Mouse (Mus musculus) T-helper 2 cell (primary cell): ENCODE measurements at regions not wholly inside any gene's neighbourhood (a gene's known extent, or its start where the extent isn't known, plus 50 kb on each side); places are given as distances from the start of the nearest gene placed in this dataset.

Experiments used
- in situ Hi-C: fragments of 300-600 bp; cut with MboI, MseI; formaldehyde crosslinking; loops from one replicate; pipeline ENCODE4 v1.15.1; 2025; ENCODE audit warnings: high pct_unique_total_duplicates

- in situ Hi-C loops = no loop called here
Measured at GRCm38 (mm10) chr12:109272101-109272500, 180.5 kb upstream of the Dlk1 start.

- in situ Hi-C loops = no loop called here
Measured at GRCm38 (mm10) chr12:109314850-109315249, 137.8 kb upstream of the Dlk1 start.

- in situ Hi-C loops = no loop called here
Measured at GRCm38 (mm10) chr12:109325986-109326385, 126.6 kb upstream of the Dlk1 start.

GRCm38 (mm10) chr12:109371327-109371726 is 81.3 kb upstream of the Dlk1 start:
- in situ Hi-C loops = no loop called here

- in situ Hi-C loops = no loop called here
Measured at GRCm38 (mm10) chr12:109385794-109386193, 66.8 kb upstream of the Dlk1 start.

GRCm38 (mm10) chr12:109388791-109389190 is 63.8 kb upstream of the Dlk1 start:
- in situ Hi-C loops = no loop called here

GRCm38 (mm10) chr12:109390388-109390920 is 62.2 kb upstream of the Dlk1 start:
- in situ Hi-C loops = loop anchor here (5.0 to 10.0 kb wide), 2 partner anchors 366 to 483 kb away; no protein-coding TSS in a partner anchor

- in situ Hi-C loops = loop anchor here (5.0 to 10.0 kb wide), 2 partner anchors 366 to 484 kb away; no protein-coding TSS in a partner anchor
Measured at GRCm38 (mm10) chr12:109390978-109391377, 61.6 kb upstream of the Dlk1 start.

DNA sequence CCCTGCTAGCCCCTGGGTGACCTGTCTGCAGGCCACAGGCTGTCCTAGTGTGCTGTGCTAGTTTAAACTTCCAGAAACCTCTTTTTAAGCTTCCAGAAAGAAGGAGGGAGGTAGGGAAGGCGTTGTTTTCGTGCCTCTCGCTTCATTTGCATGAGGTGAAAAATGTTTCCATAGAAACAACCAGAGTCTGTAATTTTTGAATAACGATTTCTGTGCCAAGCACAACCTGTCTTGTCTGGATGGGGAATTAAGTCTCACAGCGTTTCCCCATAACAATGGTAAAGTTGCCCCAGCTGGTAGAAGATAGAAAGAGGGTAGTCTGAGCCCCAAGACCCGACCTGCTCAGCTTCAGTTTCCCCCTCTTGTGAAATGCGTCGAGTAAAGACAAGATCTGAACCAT is 59.3 kb upstream of the Dlk1 start:
- in situ Hi-C loops = loop anchor here (5.0 to 10.0 kb wide), 2 partner anchors 369 to 486 kb away; no protein-coding TSS in a partner anchor

DNA sequence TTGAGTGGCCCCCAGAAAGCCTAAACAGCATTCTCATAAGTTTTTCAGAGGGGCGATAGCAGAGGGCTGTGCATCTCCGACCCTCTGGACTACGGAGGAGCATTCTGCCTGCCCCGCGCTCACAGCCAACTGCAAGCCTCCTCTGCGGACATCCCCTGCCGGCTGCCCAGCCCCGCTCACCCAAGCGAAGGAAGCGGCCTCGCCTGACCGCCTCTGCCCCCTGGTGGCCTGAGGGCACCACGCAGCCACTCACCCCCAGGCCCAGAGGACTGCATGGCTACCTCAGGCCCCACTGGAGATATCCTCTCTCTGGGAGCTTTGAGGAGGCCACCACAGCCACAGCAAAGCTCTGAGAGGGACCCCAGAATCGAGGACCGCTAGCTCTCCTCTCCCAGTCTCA is 58.8 kb upstream of the Dlk1 start:
- in situ Hi-C loops = loop anchor here (5.0 to 10.0 kb wide), 2 partner anchors 369 to 486 kb away; no protein-coding TSS in a partner anchor

- in situ Hi-C loops = loop anchor here (5.0 to 10.0 kb wide), 2 partner anchors 370 to 487 kb away; no protein-coding TSS in a partner anchor
Measured at GRCm38 (mm10) chr12:109394396-109394795, 58.2 kb upstream of the Dlk1 start.

DNA sequence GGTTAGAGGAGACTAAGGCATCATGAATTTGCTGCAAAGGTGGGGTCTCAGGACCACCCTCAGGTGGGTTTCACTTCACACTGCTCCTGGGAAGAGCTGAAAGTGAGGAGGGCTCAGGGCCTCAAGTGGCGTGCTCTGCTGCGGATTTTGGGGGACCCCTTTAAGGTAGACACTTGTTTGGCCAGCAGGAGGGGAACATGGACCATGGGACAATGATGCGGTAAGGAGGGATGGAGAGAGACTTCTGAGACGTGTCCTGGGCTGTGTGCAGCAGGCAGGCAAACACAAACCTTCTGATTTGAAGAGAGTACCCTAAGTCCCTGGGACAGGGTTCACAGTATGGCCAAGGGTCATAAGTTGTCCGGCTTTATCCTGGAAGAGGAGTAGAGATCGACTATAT is 56.0 kb upstream of the Dlk1 start:
- in situ Hi-C loops = loop anchor here (10.0 kb wide), 1 partner anchor 372 kb away; no protein-coding TSS in a partner anchor

DNA sequence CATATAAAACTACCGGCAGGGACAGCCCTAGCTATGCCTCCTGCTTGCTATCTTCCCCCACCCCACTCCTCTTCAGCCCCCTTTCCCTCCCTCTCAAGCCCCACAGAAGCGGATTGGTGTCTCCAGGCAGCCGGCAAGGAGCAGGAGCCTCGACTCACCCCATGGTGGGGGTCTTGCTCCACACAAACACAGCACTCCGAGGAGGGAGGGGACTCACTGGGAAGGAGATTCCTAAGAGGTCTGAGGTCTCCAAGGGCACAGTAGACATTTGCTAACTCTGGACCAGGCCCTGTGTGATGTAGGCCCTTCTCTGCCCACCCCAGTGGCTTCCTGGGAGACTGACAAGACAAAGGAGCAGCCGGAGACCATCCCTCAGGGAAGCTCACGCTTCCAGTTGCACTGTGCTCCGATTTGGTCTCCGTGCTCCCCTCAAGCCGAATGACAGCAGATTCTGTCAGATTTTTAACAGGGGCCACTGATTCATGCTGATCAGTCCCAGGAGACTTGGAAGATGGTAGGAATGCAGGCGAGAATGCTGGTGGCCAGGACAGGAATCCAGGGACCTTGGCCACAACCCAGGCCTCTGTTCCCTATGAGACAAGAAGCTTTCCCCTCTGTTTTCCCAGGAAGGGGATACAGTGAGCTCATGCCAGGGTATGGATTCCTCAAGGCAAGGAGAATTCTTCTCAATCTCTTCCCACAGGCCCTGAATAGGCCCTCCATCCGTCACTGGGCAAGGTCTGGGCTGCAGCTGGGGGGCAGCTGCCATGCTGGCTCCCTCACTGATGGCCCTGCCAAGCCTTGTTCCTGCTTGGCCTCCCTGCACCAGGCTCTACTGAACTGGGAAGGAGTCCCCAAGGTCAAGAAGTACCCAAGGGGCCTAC is 55.2 kb upstream of the Dlk1 start:
- in situ Hi-C loops = loop anchor here (10.0 kb wide), 1 partner anchor 373 kb away; no protein-coding TSS in a partner anchor

DNA sequence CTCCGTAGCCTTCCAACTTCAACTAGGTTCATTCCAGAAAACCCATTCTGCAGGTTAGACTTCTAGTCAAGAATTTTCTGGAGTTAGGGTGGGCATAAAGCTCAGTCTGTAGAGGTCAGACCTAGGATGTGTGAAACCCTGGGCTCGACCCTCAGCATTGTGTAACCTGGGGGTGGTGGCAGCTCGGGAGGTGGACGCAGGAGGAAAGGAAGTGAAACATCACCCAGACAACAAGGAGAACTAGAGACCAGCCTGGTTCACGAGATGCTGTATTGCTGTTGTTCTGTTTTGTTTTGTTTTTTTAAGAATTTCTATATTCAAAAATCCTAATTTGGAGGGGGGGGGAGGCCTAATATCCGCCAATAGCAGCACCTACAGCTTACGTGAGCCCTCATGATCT is 54.1 kb upstream of the Dlk1 start:
- in situ Hi-C loops = loop anchor here (10.0 kb wide), 1 partner anchor 374 kb away; no protein-coding TSS in a partner anchor

DNA sequence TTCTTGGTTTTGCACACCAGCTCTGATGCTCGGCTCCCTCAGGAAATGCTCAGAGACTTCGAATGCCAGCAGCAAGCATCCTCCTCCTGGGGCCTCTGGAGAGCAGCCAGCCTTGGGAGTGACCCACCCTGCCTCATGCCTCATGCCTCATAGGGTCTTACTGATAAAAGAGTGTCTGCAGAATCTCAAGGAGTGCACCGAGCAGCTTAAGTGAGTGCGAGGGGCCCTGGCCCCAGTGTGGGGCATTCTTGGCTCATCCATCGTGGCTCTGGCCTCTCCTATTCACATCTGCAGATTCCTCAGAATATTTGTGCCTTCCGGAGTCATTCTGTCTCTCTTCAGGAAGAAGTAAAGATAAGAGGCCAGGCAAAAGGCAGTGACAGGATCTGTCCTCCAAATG is 53.7 kb upstream of the Dlk1 start:
- in situ Hi-C loops = loop anchor here (10.0 kb wide), 1 partner anchor 374 kb away; no protein-coding TSS in a partner anchor

- in situ Hi-C loops = loop anchor here (10.0 kb wide), 1 partner anchor 375 kb away; no protein-coding TSS in a partner anchor
Measured at GRCm38 (mm10) chr12:109399591-109399990, 53.0 kb upstream of the Dlk1 start.

DNA sequence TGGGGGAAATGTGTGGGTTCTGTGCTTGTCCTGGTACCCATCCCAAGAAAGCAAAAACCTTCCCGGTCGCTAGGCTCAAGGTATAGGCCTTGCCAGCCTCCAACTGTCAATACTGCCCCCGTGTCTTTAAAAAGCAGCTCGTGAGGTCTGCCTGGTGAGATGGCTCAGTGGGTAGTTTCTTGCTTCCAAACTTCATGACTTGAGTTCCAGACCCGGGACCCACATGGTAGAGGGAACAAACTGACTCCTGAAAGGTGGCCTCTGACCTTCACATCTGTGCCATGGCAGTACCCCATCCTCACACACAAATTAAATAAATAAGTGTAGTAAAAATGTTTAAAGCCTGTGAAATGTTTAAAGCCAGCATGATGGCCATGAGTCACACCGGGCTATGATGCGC is 52.6 kb upstream of the Dlk1 start:
- in situ Hi-C loops = no loop called here

GRCm38 (mm10) chr12:109400936-109401586 is 51.6 kb upstream of the Dlk1 start:
- in situ Hi-C loops = no loop called here

DNA sequence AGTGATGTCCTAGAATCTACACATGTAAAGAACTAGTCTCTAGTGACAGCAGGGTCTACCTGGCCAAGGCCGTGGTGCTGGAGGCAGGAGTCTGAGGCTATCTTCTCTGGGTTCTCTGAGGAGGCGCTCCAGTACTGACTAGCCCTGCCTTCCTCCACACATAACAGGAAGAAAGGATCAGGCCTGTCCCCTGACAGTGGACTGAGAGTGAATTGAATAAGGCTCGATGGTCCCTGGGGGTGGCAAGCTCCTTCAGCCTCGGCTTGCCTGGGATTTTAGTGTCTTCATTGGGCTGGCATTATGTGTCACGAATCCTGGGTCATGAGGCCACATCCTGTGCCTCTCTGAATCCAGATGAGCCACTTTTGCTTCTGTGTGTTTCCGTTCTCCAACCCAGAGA is 50.9 kb upstream of the Dlk1 start:
- in situ Hi-C loops = no loop called here

GRCm38 (mm10) chr12:109402226-109402625 is 50.4 kb upstream of the Dlk1 start:
- in situ Hi-C loops = no loop called here
